Mouse (Mus musculus): ENCODE data around the gene Ypel2. TPM values are rescaled to one million over a fixed set of nuclear protein-coding genes. Genes with fewer than 3 reads are reported as not detected.

Gene Ypel2
- total RNA-seq, 2 experiments from 2014 or later: 23.3 to 23.6 TPM

DNA sequence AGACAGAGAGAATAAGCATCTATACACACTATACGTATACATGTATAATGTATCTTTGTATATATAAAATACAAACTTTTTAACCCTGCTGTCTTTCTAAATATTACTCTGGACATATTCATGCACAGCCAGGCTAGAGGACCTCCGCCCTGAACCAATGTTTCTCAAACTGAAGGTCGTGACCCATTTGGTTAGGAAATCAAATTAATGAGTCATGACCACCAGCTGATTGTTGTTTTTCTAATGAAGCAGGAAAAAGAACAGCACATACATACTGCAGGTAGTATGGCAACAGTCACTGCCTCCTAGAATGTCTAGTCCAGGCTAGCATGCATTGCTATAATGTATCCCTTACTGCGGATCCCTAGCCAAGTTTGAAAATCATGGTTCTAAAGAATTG is 2.3 kb downstream of the Ypel2 start:
- H3K4me3 ChIP-seq: peak overlapping the region; percentile 100
- peak overlapping the region; percentile 97; the same call in 1 of the 2 replicates for H3K27ac ChIP-seq
- no peak for DNase-seq (ENCODE audit: low spot score in 2 of 2)
- TF ChIP-seq CTCF (conservative IDR thresholded peaks at IDR 0.05): no peak

DNA sequence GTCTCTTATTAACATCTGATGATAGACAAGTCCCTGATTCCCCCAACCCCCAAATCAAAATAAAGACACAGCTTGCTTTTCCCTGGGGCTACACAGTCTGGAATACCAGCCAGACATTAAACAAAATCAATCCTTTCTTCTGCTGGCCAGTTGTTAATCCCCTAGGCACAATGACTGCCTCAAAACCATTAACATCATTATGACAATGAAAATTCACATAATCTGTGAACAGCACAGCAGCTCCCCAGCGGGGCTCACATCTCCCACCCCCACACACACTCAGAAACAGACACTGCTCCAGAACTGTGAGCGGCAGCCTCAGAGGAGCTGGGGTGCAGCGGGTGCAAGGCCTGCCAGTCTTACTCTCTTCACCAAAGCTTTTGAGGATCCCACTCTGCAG is 3.2 kb downstream of the Ypel2 start:
- peak overlapping the region; percentile 42 for H3K4me3 ChIP-seq
- DNase-seq (ENCODE audit: low spot score in 2 of 2): no peak
- H3K27ac ChIP-seq: 0 out of 2 replicates have a peak overlapping the region, but pooled peaks have one; percentile 5

DNA sequence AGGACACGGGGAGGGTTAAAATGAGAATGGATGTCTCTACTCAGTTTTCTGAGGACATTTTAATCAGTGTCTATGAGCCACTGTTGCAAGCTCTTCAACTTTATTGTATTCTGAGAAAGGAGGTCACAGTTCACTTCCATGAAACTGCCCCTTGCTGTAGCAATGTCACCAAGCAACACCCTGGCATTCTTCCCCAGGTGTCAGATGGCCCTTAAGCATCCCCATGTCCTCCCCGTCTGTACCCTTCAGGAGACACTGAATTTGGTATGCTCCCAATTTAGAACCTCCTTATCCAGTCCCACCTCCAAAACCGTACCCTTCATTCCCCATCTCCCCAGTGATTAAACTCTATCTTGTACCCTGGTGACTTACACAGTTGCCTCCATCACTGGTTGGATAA is 8.5 kb downstream of the Ypel2 start:
- Histone ChIP-seq H3K27ac (no peak overlapping the region), H3K4me3 (no peak overlapping the region)
- TF ChIP-seq CTCF (conservative IDR thresholded peaks at IDR 0.05): no peak
- DNase-seq (ENCODE audit: low spot score in 2 of 2): no peak

More for the DNA sequence above, 3.2 kb downstream of the Ypel2 start:
- TF ChIP-seq CTCF (conservative IDR thresholded peaks at IDR 0.05): no peak

DNA sequence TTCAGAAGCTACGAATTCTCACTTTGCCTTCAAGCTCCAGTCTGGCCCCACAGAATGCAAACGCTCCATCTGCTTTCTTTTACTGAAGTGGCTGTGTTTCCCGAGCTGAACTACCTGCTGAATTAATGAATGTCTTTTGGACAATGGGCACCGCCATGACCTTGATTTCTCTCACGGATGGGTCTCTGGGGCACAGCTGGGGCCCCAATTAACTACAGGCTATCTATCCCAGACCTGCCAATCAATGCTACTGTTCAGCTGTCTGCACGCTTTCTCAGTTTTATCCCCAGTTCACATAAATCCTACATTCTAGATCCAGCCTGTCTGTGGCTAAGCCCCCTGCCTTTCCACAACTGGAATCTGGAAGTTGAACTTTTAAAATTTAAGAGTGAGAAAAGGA is 10.5 kb downstream of the Ypel2 start:
- TF ChIP-seq CTCF (conservative IDR thresholded peaks at IDR 0.05): no peak
- H3K4me3 ChIP-seq: no peak overlapping the region
- DNase-seq (ENCODE audit: low spot score in 2 of 2): no peak
- H3K27ac ChIP-seq: no peak overlapping the region

DNA sequence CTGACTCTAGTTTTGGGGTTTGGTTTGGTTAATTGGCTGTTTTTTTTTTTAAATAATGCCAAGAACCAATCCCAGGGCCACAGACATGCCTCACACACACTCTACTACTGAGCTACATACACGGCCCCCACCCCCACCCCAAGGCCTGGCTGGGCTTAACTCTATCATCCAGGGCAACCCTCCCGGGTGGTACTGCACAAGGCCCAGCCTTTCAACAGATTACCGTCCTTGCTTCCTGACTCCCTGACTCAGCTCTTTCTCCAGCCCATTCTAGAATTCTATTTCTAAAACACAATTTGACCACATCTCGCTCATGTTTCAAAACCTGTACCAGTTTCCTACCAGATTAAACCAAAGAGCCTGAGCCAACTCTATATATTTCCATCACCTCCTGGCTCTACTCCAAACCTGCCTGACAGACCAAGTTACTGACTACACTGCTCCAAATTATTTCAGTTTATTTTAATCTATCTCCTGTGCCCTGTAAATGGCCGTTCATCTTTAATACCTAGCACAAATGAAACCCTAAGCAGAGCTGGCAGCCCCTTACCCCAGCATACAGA is 12.2 kb downstream of the Ypel2 start:
- no peak for TF ChIP-seq CTCF (conservative IDR thresholded peaks at IDR 0.05)
- no peak for DNase-seq (ENCODE audit: low spot score in 2 of 2)
- Histone ChIP-seq H3K4me3 (no peak overlapping the region), H3K27ac (no peak overlapping the region)

DNA sequence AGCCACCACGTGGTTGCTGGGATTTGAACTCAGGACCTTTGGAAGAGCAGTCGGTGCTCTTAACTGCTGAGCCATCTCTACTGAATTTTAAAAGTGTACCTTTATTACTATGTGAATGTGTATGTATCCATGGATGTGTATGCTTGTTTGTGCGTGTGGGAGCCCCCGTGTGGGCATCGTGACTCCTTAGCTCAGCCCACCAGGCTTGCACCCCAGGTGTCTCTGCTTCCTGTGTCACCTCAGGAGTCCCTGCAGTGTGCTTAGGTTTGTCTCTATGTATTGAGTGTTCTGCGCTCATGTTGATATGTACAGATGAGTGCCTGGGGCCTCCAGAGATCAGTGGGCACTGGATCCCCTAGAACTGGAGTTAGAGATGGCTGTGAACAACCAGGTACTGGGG is 13.0 kb downstream of the Ypel2 start:
- Histone ChIP-seq H3K27ac (no peak overlapping the region), H3K4me3 (no peak overlapping the region)
- TF ChIP-seq CTCF (conservative IDR thresholded peaks at IDR 0.05): no peak
- DNase-seq (ENCODE audit: low spot score in 2 of 2): no peak

DNA sequence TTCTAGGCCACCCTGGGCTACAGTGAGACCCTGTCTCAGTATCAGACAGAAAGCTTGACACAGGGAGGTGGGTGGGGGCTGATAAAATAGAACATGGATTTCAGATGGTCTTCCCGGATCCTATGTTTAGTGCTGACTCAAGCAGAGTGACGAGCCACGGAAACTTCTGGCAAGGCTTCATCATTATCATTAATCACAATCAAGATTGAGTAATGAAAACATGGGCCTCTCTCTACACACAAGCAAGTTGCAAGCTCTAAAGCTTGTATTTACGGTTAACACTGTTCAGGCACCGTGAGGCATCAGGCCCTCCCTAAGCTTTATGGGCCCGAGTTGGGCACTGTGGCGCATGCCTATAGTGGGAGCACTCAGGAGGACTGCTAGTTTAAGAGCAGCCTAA is 13.7 kb downstream of the Ypel2 start:
- DNase-seq (ENCODE audit: low spot score in 2 of 2): no peak
- Histone ChIP-seq H3K27ac (no peak overlapping the region), H3K4me3 (no peak overlapping the region)
- no peak for TF ChIP-seq CTCF (conservative IDR thresholded peaks at IDR 0.05)

DNA sequence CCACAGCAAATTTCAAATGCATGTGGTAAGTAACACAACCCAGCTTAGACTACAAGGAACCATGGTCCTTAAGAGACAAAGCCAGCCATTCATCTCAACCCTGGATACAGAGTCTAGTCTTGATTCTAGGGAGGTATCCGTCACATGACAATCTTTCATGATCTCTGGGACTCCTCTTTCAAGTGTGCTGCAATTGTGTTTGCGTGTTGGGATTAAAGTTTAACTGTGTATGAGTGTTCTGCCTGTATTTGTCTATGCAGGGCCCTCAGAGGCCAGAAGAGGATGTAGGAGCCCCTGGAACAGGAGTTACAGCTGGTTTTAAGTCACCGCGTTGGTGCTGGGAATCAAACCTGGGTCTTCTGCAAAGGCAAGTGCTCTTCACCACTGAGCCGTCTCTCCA is 16.3 kb downstream of the Ypel2 start:
- no peak for DNase-seq (ENCODE audit: low spot score in 2 of 2)
- TF ChIP-seq CTCF (conservative IDR thresholded peaks at IDR 0.05): no peak
- Histone ChIP-seq H3K27ac (no peak overlapping the region), H3K4me3 (no peak overlapping the region)

DNA sequence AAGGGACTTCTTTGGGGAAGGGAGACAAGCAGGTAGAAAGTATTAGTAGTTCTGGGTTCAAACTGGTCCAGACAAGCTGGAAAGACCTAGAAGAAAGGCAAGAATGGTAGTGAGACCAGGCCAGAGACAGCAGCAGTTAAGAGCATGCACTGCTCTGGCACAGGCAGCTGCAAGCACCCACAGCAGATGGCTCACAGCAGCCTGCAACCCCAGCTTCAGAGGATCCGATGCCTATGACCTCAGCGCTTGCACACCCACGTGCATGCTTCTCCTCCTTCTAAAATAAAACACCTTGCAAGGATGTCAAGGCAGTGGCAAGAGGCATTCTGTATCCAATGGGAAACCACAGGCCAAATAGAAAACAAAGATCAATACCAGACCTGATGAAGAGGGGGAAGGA is 19.1 kb downstream of the Ypel2 start:
- no peak for TF ChIP-seq CTCF (conservative IDR thresholded peaks at IDR 0.05)
- Histone ChIP-seq H3K27ac (no peak overlapping the region), H3K4me3 (no peak overlapping the region)
- DNase-seq (ENCODE audit: low spot score in 2 of 2): no peak

DNA sequence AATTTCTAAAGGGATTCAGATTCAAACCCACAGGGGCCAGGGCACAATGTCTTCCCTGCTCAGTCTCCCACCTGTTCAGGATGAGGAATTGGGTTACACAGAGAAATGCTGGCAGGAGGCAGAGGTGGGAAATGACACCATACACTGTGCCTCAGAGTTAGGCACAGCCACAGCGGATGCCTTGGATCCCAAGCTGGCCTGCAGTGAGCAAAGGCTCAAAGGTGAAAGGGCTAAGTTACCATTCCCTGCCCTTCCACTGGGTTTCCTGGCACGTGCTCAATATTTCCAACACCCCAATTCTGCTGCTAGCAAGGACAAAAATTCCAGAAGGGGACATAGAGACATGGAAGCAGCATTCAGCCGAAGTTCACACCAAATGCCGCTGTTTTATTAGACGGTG is 20.3 kb downstream of the Ypel2 start:
- Histone ChIP-seq H3K27ac (0 out of 2 replicates have a peak overlapping the region, but pooled peaks have one; percentile 8), H3K4me3 (no peak overlapping the region)
- no peak for DNase-seq (ENCODE audit: low spot score in 2 of 2)
- TF ChIP-seq CTCF (conservative IDR thresholded peaks at IDR 0.05): no peak

DNA sequence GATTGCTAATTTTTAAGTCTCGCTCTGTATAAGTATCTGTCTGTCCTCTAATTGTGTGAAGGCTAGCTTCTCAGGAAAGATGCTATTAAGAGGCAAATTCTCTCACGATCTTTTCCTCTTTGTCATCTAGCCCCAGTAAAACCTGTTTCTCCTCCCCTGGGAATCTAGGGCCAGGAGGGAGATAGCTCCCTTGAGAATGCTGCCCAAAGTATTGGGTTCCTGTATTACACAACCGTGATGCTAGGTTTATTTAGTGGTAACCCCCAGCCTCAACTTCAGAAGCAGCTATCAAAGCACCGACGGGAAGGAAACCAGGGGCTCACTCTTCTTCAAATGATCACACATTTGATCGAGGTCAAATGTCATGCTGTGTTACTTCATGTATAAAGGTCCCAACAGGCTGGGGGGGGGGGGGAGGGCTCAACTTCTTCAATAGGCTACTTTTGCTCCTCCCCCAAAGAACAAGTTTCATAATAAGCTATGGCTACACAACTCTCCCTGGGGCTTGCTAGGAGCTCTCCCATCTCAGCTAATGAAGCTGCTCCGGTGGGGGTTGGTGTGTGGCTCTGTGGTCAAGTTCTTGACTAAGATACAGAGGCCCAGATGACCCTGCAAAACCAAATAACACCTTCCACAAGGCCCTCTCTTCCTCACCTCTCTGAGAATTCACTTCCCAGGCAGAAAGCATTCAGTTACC is 22.3 kb downstream of the Ypel2 start:
- no peak for DNase-seq (ENCODE audit: low spot score in 2 of 2)
- no peak overlapping the region for H3K4me3 ChIP-seq
- no peak overlapping the region for H3K27ac ChIP-seq
- TF ChIP-seq CTCF (conservative IDR thresholded peaks at IDR 0.05): no peak

DNA sequence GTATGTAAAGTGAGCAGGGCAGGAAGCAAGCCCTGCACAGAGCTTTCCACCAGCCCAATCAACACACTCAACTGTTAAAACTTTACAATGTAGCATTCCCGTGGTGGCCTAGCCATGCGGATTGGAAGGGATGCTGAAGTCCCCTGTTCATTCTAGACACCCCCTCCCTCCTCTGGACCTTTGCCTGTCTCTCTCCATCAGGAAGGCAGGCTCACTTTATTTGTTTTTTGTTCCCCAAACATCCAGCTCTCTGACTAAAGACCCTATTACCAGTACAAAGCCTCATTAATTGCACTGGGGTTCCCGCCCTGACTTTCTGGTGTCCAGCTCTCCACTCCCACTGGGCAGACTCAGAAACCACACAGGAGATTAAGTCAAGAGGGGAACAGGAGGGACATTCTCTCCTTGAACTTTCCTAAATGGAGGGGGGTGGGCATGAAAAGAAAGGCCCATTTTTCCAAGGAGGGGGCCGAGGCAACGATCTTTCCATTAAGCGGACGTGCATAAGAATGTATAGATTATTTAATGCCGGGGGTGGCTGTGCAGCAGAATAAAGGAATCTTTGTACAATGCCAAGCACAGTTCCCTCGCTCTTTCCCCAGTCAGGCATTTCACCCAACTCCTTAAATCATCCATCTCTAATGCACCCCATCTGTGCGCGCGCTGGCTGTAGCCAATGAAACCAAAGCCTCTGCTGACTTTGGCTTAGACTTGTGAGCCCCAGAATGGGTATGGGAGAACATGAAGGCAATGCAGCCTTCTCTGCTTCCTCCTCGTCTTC is 24.3 kb downstream of the Ypel2 start:
- no peak for DNase-seq (ENCODE audit: low spot score in 2 of 2)
- H3K4me3 ChIP-seq: no peak overlapping the region
- 0 out of 2 replicates have a peak overlapping the region, but pooled peaks have one; percentile 10 for H3K27ac ChIP-seq
- no peak for TF ChIP-seq CTCF (conservative IDR thresholded peaks at IDR 0.05)

DNA sequence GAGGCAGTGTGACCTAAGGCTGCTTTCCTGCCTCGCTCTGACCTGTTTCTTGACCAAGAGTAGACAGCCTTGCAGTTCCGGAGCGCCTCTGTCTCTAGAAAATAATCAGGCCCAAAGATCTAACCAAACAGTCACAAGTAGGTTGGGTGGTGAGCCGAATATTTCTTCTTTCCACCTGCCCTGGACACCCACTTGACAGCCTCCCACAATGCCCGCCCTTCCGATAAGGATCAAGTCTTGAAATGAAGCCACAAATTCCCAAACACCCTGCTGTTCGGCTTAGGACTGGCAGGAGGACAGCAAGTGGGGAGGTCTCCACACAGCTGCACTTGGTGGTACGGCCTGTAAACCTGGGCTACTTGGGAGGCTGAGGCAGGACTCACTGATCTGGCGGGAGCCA is 26.0 kb downstream of the Ypel2 start:
- no peak for TF ChIP-seq CTCF (conservative IDR thresholded peaks at IDR 0.05)
- H3K4me3 ChIP-seq: no peak overlapping the region
- no peak for DNase-seq (ENCODE audit: low spot score in 2 of 2)
- no peak overlapping the region for H3K27ac ChIP-seq
